Mouse (Mus musculus): ENCODE measurements around the gene Mcm5.

The Mcm5 gene

GRCm38 (mm10) chr8:75109236-75109967 lies at the start of gene Mcm5:
Mcm5 (plus strand) TSS chr8:75109569.
- in situ Hi-C loops (cut with MseI, MboI), result loop anchor here in 1 of 2 experiments (5.0 kb wide), 1 partner anchor 37 kb away; no protein-coding TSS in a partner anchor

GRCm38 (mm10) chr8:75060022-75060421 lies 49.3 kb upstream of the Mcm5 start:
- in situ Hi-C loops (cut with MseI, MboI), result no loop called here

GRCm38 (mm10) chr8:75060815-75061214 lies 48.6 kb upstream of the Mcm5 start:
- in situ Hi-C loops (cut with MseI, MboI), result no loop called here

GRCm38 (mm10) chr8:75063290-75063689 lies 46.1 kb upstream of the Mcm5 start:
- in situ Hi-C loops (cut with MseI, MboI), result no loop called here

GRCm38 (mm10) chr8:75064790-75065189 lies 44.6 kb upstream of the Mcm5 start:
- in situ Hi-C loops (cut with MseI, MboI), result no loop called here

- in situ Hi-C loops (cut with MseI, MboI), result no loop called here
Observed at GRCm38 (mm10) chr8:75067287-75067686, 42.1 kb upstream of the Mcm5 start.

GRCm38 (mm10) chr8:75070297-75070696 lies 39.1 kb upstream of the Mcm5 start:
- in situ Hi-C loops (cut with MseI, MboI), result loop anchor here in 1 of 2 experiments (5.0 kb wide), 1 partner anchor 37 kb away; the partner anchor contains the start of gene Mcm5

GRCm38 (mm10) chr8:75071627-75072346 lies 37.6 kb upstream of the Mcm5 start:
- in situ Hi-C loops (cut with MseI, MboI), result loop anchor here in 1 of 2 experiments (5.0 kb wide), 1 partner anchor 36 kb away; the partner anchor contains the start of gene Mcm5

GRCm38 (mm10) chr8:75074876-75075275 lies 34.5 kb upstream of the Mcm5 start:
- in situ Hi-C loops (cut with MseI, MboI), result loop anchor here in 1 of 2 experiments (5.0 kb wide), 1 partner anchor 32 kb away; the partner anchor contains the start of gene Mcm5

GRCm38 (mm10) chr8:75078215-75078614 lies 31.2 kb upstream of the Mcm5 start:
- in situ Hi-C loops (cut with MseI, MboI), result no loop called here

GRCm38 (mm10) chr8:75078851-75079250 lies 30.5 kb upstream of the Mcm5 start:
- in situ Hi-C loops (cut with MseI, MboI), result no loop called here

- in situ Hi-C loops (cut with MseI, MboI), result no loop called here
Observed at GRCm38 (mm10) chr8:75081364-75082040, 27.9 kb upstream of the Mcm5 start.

- in situ Hi-C loops (cut with MseI, MboI), result no loop called here
Observed at GRCm38 (mm10) chr8:75082181-75082805, 27.1 kb upstream of the Mcm5 start.

GRCm38 (mm10) chr8:75083846-75084245 lies 25.5 kb upstream of the Mcm5 start:
- in situ Hi-C loops (cut with MseI, MboI), result no loop called here

- in situ Hi-C loops (cut with MseI, MboI), result no loop called here
Observed at GRCm38 (mm10) chr8:75084382-75085064, 24.8 kb upstream of the Mcm5 start.

GRCm38 (mm10) chr8:75086002-75086401 lies 23.4 kb upstream of the Mcm5 start:
- in situ Hi-C loops (cut with MseI, MboI), result no loop called here

GRCm38 (mm10) chr8:75087127-75087526 lies 22.2 kb upstream of the Mcm5 start:
- in situ Hi-C loops (cut with MseI, MboI), result no loop called here

- in situ Hi-C loops (cut with MseI, MboI), result no loop called here
Observed at GRCm38 (mm10) chr8:75088989-75089881, 20.1 kb upstream of the Mcm5 start.

GRCm38 (mm10) chr8:75090781-75091365 lies 18.5 kb upstream of the Mcm5 start:
- in situ Hi-C loops (cut with MseI, MboI), result no loop called here
